Mouse (Mus musculus) small intestine, adult 2 months (tissue): ENCODE measurements around the gene Crhbp.

Experiments
- CTCF ChIP-seq: fragments of 200-500 bp; IDR thresholded peaks from 2 replicates; pipeline ENCODE4 v1.5.1; 2012; ENCODE audit warnings: low read depth, mild to moderate bottlenecking, control low read depth, inconsistent platforms, low read length, moderate library complexity, mixed read lengths; ENCODE audit not compliant: insufficient replicate concordance, insufficient read length; ENCODE audit errors: extremely low read depth
- POLR2A ChIP-seq: fragments of 200-500 bp; IDR thresholded peaks from 2 replicates; pipeline ENCODE4 v1.6.1; 2012; ENCODE audit warnings: low read depth, mild to moderate bottlenecking, control low read depth, inconsistent platforms, low read length, moderate library complexity

DNA sequence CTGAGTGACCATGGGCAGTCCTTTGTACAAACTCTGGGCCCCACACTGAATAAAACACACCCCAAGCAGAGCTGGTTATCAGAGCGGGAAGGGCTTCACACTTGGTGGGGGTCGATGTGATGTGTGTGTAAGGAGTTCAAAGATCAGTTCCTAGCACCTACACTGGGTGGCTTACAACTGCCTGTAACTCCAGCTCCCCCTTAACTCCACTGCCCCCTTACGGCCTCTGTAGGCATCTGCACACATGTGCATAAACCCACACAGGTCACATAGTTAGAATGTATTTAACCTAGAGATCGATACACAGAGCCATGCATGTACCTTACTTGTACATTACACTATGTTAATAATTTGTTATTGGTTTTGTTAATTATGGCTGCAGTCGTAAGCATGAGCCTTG lies 56.5 kb downstream of the Crhbp start:
- no peak for TF ChIP-seq POLR2A
- TF ChIP-seq CTCF = no peak
